Mouse (Mus musculus): ENCODE measurements around the gene Plgrkt. TPM values are rescaled to one million over a fixed set of nuclear protein-coding genes. Genes with fewer than 3 reads are reported as not detected.
A peak's percentile ranks its signal among the peaks of the same experiment; 100 is the strongest.
"Not testable (repeated sequence)": the region's sequence is repeated elsewhere in the genome, so short reads cannot be mapped to it uniquely, and the experiment has no call there.

Gene Plgrkt
- total RNA-seq (2022): 10 to 100 TPM; 26.7 to 34.5 (median 28.7) TPM

GRCm38 (mm10) chr19:29366969-29367622 lies at the start of gene Plgrkt, which contains the start of gene Cd274:
Gene Plgrkt, minus strand, starts transcription at chr19:29367390.
Gene Cd274, plus strand, starts transcription at chr19:29367455.
- peak; percentile 84 for DNase-seq (ENCODE audit: low spot score)

GRCm38 (mm10) chr19:29416393-29416902 lies 49.3 kb upstream of the Plgrkt start:
- no peak for DNase-seq (ENCODE audit: low spot score)

- DNase-seq (ENCODE audit: low spot score): not testable (repeated sequence)
Observed at GRCm38 (mm10) chr19:29414917-29415316, 47.7 kb upstream of the Plgrkt start.

DNA sequence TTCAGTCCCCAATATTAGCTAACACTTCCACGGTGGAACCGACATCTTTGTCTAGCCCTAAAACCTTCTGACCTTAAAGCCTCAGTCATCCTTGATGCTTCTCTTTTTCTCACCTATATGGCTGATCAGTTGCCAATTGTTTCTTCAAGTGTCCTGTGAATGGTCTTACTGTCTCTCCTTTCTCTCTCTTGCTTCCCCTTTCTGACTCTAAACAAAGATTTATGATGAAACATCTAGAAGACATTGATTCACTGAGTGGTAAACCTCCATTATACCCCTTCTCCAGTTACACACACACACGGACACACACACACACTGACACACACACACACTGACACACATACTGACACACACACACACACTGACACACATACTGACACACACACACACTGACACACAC lies 47.3 kb upstream of the Plgrkt start:
- DNase-seq (ENCODE audit: low spot score): no peak

DNA sequence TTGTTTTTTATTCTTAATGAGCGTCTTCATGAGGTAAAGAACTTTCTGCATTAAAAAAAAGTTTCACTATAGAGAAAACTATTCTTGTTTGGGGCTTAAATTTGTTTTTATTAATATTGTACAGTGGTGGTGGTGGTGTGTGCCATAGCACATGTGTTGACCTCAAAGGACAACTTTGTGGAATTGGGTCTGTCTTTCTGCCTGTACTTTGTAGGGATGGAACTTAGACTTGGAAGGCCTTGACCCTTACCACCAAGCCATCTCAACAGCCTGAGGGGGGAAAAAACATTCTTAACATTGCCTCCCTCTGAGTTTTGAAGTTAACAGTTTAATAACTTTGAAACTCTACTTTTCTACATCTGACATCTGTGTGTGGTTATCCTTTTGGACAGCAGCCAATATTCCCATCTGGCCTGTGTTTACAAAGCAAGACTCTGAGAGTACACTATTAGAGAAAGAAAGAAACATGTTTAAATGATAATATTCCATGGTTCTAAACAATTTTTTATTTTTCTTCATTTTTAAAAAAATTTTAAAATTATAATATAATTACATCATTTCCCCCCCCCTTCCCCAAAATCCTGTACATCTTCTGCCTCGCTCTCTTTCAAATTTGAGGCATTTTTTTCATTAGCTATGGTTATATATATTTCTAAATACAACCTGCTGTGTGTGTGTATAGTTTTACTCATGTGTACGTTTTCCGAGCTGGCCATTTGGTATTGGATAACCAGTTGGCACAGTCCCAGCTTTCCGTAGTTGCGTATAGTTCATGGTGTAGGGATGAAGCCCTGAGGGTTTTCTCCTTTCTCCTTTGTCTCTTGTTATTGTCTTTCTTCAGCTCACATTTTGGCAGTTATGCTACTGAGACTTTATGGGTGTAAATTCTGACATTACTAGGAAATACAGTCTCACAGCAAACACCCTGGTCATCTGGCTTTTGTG lies 45.6 kb upstream of the Plgrkt start:
- no peak for DNase-seq (ENCODE audit: low spot score)

DNA sequence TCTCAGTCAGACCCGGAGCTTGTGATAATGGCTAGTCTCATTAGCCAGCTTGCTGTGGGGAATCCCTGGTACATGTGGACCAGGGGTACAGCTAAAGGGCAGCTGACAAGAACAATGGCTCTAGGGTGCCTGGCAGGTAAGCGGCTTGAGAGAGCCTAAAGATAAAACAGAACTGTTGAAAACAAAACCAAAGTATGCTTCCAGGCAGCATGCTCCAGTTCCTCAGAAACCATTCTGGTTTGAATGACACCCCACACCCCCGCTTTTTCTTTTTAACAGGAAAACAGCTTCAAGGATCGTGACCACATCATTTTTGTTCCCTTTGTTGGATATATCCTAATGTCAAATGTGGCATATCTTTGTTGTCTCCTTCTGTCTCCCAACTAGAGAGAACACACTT lies 43.4 kb upstream of the Plgrkt start, which contains the start of gene Pdcd1lg2:
TSS of gene Pdcd1lg2 (plus strand) at position 301 of the 400 bp plus-strand sequence.
- no peak for DNase-seq (ENCODE audit: low spot score)

GRCm38 (mm10) chr19:29406042-29407017 lies 39.1 kb upstream of the Plgrkt start:
- DNase-seq (ENCODE audit: low spot score): no peak

DNA sequence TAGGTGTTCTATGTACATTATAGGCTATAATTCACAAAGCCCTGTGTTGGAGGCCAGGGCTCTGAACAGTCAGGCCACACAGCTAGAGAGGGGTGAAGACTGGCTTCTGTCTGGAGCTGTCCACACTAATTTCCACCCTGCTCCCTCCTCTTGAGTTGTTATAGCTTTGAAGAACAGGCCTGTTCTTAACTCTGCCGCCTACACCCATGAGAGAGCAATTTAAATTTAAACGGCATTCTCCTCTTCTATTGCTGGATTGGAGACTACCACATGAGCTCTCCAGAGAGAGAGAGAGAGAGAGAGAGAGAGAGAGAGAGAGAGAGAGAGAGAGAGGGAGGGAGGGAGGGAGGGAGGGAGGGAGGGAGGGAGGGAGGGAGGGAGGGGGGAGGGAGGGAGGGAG lies 38.2 kb upstream of the Plgrkt start:
- no peak for DNase-seq (ENCODE audit: low spot score)

DNA sequence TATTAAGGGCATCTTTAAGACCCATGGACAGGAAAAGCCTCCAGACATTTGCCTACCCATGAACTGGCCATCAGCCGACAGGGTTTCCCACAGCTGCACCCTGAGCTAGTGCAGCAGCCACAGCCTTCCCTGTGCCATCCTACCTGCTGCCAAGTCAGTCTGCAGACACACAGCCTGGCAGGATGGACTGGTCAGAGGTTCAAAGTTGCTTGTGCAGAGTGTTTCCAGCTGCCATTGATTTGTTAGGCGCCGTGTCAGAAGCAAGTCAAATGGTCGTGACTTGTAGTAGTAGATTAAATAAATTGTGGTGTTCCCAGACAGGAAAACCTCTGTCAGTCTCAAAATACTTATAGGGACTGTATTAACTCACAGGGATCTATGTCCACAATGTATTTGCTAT lies 36.1 kb upstream of the Plgrkt start:
- no peak for DNase-seq (ENCODE audit: low spot score)

GRCm38 (mm10) chr19:29402621-29403020 lies 35.4 kb upstream of the Plgrkt start:
- DNase-seq (ENCODE audit: low spot score): no peak

DNA sequence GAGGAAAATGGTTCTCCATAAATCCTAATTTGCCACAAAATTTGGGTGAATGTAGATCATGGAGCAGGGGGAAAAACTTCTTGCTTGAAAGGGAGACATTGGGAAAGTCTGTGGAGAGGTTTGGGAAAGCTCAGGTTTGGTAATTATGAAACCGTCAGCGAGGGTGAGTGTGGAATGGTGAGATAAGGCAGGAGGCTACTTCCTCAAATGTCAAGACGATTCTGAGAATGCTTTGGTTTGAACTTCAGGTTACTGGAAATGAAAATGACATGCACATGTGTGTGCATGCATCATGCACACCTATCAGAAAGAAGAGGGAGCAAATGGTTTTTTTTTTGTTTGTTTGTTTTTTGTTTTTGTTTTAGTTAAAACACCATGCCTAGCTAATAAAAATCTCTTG lies 33.3 kb upstream of the Plgrkt start:
- DNase-seq (ENCODE audit: low spot score): no peak

GRCm38 (mm10) chr19:29399786-29400185 lies 32.6 kb upstream of the Plgrkt start:
- no peak for DNase-seq (ENCODE audit: low spot score)

DNA sequence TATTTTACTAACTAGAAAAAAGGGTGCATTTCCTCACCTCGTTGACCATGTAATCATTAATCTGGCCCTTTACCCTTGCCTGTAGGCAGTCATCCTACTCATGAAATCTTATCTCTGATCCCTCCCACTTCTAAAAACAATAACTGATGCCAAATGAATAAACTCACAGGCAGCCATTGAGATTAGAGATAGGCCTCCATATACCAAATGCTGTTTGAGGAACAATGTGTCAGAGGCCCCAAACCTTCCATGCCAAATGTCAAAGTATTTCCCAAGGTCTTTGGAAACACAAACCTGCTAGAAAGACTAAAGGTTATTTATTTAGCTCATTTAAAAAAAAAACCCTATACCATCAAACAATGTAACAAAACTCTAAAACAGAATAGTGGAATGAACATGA lies 29.2 kb upstream of the Plgrkt start:
- no peak for DNase-seq (ENCODE audit: low spot score)

DNA sequence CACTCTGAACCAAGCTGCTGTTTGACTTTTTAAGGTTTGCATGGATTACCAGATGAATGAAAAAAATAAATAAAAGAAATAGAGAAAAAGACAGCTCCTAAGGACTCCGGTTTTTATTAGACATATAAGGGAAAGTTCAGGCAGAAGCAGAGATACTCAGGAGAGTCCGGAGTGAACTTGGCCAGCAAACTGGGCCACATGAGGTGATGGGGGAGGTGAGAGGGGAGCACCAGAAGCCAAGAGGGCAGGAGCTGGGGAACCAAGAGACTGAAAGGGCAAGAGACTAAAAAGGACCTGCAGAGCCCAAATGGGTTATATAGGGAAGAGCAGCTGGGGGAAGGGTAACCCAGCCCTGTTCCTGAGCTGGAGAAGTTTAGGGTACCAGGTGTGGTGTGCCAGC lies 27.5 kb upstream of the Plgrkt start:
- DNase-seq (ENCODE audit: low spot score): no peak

DNA sequence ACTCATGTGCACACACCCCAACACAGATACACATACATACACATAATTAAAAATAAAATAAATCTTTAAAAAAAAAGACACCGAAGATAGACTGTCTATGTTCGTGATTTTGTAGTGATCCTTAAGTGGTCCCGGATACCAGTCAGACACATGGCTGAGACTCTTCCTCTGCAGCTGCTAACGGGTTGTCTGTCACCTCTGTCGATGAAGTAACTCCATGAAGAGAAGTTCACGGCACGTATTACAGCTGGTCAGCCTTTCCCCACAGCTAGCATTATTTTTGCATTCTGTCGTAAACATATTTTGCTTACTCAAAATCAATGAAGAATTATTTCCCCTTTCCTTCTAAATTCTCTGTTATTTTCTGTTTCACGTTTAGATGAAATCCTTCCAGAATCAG lies 26.1 kb upstream of the Plgrkt start:
- no peak for DNase-seq (ENCODE audit: low spot score)

- no peak for DNase-seq (ENCODE audit: low spot score)
Observed at GRCm38 (mm10) chr19:29391279-29391678, 24.1 kb upstream of the Plgrkt start.

DNA sequence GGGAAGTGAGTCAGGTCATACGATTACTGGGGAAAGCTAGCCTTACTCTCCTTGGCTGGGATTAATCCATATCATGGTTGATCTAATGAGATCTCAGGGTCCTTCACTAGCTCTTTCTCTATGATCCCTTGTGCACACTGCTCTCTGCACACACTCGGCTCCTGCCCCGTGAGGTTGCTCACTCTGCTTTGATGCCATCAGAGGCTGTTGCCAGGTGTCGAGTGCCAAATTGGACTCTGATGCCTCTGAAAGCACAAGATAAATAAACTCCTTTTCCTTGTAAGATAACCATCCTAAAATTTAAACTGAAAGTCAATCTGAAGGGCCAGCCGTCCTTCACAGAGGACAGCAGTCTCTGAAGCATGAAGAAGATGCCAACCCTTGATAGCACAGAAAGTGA lies 23.3 kb upstream of the Plgrkt start:
- no peak for DNase-seq (ENCODE audit: low spot score)

DNA sequence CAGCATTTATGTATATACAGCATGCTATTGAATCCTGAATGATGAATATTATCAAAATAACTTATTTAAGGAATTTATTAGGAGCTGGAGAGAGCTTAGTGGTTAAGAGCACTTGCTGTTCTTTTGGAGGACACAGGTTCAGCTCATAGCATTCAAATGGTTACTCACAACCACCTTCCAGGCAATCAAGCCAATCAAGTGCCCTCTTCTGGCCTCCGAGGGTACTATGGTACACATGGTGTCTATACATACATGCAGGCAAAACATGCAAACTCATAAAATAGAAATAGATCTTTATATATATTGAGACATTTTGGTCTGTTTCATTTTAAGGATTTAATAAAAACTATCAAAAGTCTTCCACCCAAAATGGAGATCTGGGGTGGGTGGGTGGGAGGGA lies 21.6 kb upstream of the Plgrkt start:
- DNase-seq (ENCODE audit: low spot score): no peak

DNA sequence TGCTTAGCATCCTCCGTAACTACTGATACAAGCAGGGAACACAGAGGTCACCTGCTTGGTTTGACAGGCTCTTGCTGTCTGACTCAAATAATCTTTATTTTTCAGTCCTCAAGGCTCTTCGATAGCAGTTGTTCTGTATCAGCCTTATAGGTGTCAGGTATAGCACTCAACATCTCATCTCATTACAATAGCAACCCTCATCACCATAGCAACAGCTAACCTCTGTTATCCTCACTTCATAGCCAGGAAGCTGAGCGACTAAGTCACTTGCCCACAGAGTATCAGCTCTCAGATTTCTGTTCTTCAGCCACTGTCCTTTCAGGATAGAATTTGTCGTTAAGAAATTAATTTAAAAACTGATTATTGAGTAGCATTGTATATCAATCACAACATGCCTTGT lies 18.6 kb upstream of the Plgrkt start:
- DNase-seq (ENCODE audit: low spot score): no peak

- DNase-seq (ENCODE audit: low spot score): no peak
Observed at GRCm38 (mm10) chr19:29384994-29385393, 17.8 kb upstream of the Plgrkt start.

- no peak for DNase-seq (ENCODE audit: low spot score)
Observed at GRCm38 (mm10) chr19:29384412-29384811, 17.2 kb upstream of the Plgrkt start.
